Mouse (Mus musculus): Measurements from ENCODE around the gene Trim17.

- TF ChIP-seq CTCF (IDR thresholded peaks at IDR 0.05; ENCODE audit: extremely low read depth, insufficient read depth, insufficient read length, insufficient replicate concordance) (no peak), POLR2A (IDR thresholded peaks at IDR 0.05; ENCODE audit: low read depth, low read length) (no peak)
Measured at GRCm38 (mm10) chr11:58929055-58929454, 25.4 kb upstream of the Trim17 start.

Measured in spleen, adult 2 months (tissue).